Mouse (Mus musculus): ENCODE data around the gene Scp2. TPM values are rescaled to one million over a fixed set of nuclear protein-coding genes. Genes with fewer than 3 reads are reported as not detected.
A peak's percentile ranks its signal among the peaks of the same experiment; 100 is the strongest.
"Not testable (repeated sequence)": the region's sequence is repeated elsewhere in the genome, so short reads cannot be mapped to it uniquely, and the experiment has no call there.

Gene Scp2
- total RNA-seq, 4 experiments from 2014 or later: 114 to 126 (median 123) TPM

DNA sequence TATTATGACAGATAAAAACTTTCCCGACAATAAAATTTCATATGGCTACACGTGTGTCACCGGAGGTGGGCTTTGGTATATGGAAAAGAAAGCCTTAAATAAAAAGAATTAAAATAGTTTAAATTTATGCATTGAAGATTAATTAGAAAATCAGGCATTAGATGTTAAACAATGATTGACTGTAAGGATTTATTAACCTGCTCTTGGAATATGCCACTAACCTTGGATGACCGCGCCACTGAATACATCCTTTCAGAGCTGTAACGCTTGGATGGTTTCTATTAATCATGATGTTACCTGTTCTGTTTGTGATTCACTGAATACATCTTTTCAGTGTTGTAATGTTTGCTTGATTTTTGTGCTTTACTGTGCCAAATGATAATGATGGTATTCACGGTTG lies 35.1 kb downstream of the Scp2 start:
- DNase-seq (ENCODE audit: low spot score in 2 of 2): no peak

GRCm38 (mm10) chr4:108096345-108096744 lies 48.5 kb downstream of the Scp2 start, which contains the start of gene Podn:
Podn (minus strand) TSS chr4:108096445.
- no peak for DNase-seq (ENCODE audit: low spot score in 2 of 2)

DNA sequence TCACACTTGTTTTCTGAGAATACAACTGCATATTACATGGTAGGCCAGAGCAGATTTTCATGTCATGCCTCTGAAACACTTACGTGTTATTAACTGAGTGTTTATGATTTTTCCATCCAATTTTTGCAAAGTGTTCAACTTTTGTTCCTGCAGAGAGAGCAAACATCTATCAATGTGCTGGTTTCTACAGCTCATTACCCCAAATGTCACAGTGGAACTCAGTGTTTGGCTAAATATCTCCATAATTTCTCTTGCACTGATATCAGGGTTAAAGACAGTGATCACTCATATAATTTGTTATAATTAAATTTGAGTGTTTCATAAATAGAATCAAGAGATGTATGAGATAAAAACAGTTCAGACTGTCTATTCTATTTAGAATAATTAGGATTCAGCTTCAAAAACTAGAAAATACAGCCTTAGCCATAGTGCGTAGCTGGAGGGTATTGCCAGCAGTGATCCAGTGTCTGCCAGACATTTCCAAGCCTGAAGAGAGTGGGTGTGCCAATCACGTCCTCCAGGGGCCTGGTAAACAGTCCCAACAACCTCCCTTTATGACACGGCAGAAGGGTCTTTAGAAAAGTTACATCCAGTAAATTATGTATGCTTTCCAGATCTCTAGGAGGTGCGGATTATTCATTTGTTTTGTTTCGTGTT lies 51.9 kb downstream of the Scp2 start:
- DNase-seq (ENCODE audit: low spot score in 2 of 2): no peak

DNA sequence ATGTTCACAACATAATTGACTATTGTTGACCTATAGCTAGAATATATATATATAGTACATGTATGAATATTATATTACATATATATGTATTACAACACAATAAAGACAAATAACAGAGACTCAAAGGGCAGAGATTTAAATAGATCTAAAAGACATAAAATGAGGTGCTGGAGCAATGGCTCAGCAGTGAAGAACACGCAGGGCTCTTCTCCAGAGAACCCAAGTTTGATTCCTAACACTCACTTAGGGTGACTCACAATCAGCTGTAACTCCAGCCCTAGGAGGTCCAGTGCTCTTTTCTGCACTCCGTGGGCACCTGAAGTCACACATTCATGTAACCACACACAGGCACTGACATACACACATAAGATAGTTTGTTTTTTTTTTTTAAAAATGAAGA lies 60.8 kb downstream of the Scp2 start:
- DNase-seq (ENCODE audit: low spot score in 2 of 2): no peak

- DNase-seq (ENCODE audit: low spot score in 2 of 2): no peak
Observed at GRCm38 (mm10) chr4:108083032-108083735, 61.6 kb downstream of the Scp2 start.

- DNase-seq (ENCODE audit: low spot score in 2 of 2): no peak
Observed at GRCm38 (mm10) chr4:108082401-108082806, 62.4 kb downstream of the Scp2 start.

- DNase-seq (ENCODE audit: low spot score in 2 of 2): no peak
Observed at GRCm38 (mm10) chr4:108080876-108081275, 63.9 kb downstream of the Scp2 start.

GRCm38 (mm10) chr4:108079762-108080161 lies 65.0 kb downstream of the Scp2 start:
- no peak for DNase-seq (ENCODE audit: low spot score in 2 of 2)

GRCm38 (mm10) chr4:108079191-108079590 lies 65.6 kb downstream of the Scp2 start:
- not testable (repeated sequence) for DNase-seq (ENCODE audit: low spot score in 2 of 2)

DNA sequence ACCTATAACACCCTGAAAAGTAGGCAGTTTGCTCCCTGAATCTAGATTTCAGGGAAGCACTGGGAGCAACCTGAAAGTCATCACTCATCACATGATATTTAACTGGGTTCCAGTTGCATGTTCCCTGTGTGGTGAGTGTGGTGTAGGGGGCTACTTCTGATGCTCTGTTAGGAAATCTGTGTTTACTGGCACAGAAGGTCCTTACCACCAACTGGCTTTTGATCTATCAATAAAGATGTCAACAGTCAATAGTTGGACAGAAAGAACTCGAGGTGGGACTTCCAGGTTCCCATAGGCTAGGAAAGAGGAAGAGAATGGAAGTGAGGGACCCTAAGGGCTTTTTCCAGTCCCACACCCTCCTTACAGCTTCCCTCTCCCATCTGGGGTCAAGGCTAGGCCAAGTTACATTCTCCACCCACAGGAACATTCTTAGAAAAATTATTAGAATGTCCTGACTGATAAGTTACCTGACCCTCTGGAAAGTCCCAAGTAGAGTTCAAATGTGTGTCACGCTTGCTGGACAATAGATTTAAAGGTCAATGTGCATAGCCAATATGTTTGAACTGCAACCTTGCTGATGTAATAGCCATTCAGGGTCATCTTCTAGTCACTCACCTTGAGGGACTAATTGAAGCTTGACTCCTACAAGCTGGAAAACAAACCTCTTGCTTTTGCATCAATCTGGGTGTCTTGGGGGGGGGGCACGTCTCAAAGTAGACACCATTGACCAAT lies 67.4 kb downstream of the Scp2 start:
- no peak for DNase-seq (ENCODE audit: low spot score in 2 of 2)

DNA sequence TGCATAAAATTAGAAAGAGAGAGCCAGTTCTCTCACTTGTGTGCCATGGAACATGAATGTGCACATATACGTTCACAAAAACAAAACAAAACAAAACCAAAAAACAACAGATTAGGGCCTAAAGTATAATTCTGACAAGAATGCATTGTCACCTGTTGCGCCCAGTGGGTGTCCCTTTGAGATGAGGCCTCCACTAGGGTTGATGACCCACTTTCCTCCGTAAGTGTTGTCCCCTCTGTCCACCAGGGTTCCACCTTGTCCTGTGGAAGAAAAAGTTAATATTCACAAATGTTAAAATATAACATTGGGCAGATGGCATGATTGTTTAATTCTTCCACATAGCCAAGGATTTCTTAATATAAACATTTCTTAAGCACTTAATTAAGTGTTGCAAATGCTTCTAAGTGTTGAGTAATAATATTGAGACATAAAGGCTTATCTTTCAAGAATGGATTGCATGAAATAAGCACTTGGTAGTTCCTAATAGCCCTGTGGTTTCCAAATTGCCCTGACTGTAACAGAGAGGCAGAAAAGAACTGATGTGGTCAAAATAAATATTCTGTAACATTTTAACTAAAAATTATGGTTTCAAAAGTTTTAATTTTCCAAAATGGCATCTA lies 70.5 kb downstream of the Scp2 start:
- DNase-seq (ENCODE audit: low spot score in 2 of 2): no peak

DNA sequence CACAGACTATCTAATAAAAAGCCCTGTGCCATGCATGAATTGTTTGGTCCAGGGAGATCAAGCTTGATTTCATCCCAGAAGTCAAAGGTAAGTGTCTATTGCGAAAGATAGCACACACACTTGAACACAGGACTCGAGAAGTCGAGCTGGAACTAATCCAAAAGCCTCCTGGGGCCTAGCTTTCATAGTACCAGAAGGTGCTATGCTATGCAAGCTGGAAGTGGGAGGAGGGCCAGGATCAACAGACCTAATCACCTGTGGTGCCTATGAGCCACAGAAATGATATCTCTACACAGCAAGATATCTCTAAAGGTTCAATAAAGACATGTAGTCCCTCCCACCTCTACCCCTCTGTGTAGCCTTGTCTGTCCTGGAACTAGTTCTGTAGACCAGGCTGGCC lies 72.7 kb downstream of the Scp2 start:
- DNase-seq (ENCODE audit: low spot score in 2 of 2): no peak

- DNase-seq (ENCODE audit: low spot score in 2 of 2): peak; percentile 81 to 92
Observed at GRCm38 (mm10) chr4:108071235-108071901, 73.4 kb downstream of the Scp2 start.

DNA sequence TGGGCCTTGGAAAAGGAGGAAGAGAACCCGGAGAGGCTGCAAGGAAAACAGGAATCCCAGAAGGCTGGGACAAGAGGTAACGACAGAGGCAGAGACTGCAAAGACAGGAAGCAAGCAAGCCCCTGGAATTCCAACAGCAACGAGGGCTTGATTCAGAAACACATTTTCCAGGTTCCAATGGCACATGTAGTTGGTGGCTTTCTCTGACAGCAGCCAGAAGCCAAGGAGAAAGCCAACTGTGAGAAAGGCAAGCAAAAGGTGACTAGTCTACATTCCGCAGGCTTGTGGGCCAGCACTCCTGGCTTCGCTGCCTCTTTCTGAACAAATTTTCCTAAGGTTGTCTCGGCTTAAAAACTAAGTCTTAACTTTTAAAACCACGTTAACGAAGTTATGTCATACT lies 74.1 kb downstream of the Scp2 start:
- DNase-seq (ENCODE audit: low spot score in 2 of 2): no peak

- no peak for DNase-seq (ENCODE audit: low spot score in 2 of 2)
Observed at GRCm38 (mm10) chr4:108070286-108070685, 74.5 kb downstream of the Scp2 start.

DNA sequence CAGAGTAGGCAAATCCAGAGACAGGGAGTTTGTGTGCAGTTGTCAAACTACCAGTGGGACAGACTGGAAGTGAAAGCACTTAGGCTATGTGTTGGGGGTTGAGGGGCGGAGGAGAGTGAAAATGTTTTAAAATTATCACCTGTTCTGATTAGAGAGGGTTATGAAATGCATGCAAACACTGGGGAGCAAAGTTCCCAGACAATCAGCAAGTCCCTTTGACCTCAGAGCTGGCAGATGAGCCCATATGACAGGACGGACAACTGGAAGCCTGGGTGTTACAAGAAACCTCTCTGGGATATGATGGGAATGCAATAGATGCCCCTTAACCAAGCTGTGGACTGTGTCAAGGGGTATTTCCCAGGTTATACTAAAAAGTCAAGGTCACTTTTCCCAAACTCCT lies 76.7 kb downstream of the Scp2 start:
- no peak for DNase-seq (ENCODE audit: low spot score in 2 of 2)

- DNase-seq (ENCODE audit: low spot score in 2 of 2): no peak
Observed at GRCm38 (mm10) chr4:108067261-108067660, 77.5 kb downstream of the Scp2 start.

DNA sequence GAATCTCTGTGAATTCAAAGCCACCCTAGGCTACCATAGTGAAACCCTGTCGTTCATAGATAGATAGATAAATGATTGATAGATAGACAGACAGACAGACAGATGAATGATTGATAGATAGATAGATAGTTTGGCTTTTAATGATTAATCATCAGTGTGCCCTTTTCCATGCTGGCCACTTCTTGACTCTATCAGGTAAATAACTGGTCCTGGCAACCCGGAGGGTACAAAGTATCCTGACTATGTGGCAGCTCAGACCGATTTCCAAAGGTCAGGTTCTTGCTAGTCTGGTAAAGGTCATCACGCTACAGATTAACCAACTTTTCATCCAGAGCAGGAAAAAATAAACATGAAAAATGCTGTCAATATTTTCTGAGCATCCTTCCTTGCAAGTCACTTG lies 78.2 kb downstream of the Scp2 start:
- DNase-seq (ENCODE audit: low spot score in 2 of 2): no peak

- DNase-seq (ENCODE audit: low spot score in 2 of 2): no peak
Observed at GRCm38 (mm10) chr4:108065176-108065844, 79.5 kb downstream of the Scp2 start.

DNA sequence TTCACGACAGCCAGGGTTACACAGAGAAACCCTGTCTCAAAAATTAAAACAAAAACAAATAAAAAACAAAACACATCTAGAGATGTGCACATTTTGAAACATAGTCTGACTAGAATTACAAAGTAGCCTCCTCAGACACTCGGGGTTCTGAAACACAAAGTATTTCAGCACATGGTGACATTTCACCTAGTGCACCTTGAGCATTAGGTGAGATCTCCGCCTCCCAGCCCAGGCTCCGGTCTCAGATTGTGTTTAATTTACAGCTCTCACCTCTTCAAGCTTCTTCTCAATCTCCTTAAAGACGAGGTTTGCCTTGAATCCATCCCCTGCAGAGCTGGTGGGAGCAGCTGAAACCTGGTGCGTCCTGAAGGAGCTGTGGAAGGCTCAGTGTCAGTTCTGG lies 81.2 kb downstream of the Scp2 start:
- no peak for DNase-seq (ENCODE audit: low spot score in 2 of 2)

- no peak for DNase-seq (ENCODE audit: low spot score in 2 of 2)
Observed at GRCm38 (mm10) chr4:108062524-108062923, 82.3 kb downstream of the Scp2 start.

Data from left cerebral cortex, adult 8-10 months (tissue).